Mouse (Mus musculus): Measurements from ENCODE around the gene Atp8b5.

- TF ChIP-seq CTCF (IDR thresholded peaks at IDR 0.05; ENCODE audit: insufficient read depth, low read depth, low read length) (no peak), POLR2A (IDR thresholded peaks at IDR 0.05; ENCODE audit: insufficient read depth, low read depth, low read length) (no peak)
Observed at GRCm38 (mm10) chr4:43251269-43251668, 15.7 kb upstream of the Atp8b5 start.
